Mouse (Mus musculus) spleen, adult 2 months (tissue): ENCODE data around the gene Arhgap31.

Experiments
- CTCF ChIP-seq: fragments of 200-500 bp; IDR thresholded peaks from 2 replicates; pipeline ENCODE4 v1.5.1; 2011; ENCODE audit warnings: mild to moderate bottlenecking, inconsistent platforms; ENCODE audit not compliant: insufficient read depth, insufficient read length, insufficient replicate concordance; ENCODE audit errors: extremely low read depth
- POLR2A ChIP-seq: fragments of 200-500 bp; IDR thresholded peaks from 2 replicates; pipeline ENCODE4 v1.6.1; 2011; ENCODE audit warnings: low read depth, low read length, inconsistent platforms

- no peak for TF ChIP-seq POLR2A
- no peak for TF ChIP-seq CTCF
Measured at GRCm38 (mm10) chr16:38594435-38594834, 118.6 kb downstream of the Arhgap31 start.
